Mouse (Mus musculus) monocyte, adult 2 months (primary cell): ENCODE measurements around the gene Zmpste24.
"Not testable (repeated sequence)": the region's sequence is repeated elsewhere in the genome, so short reads cannot be mapped to it uniquely, and the experiment has no call there.

Experiments
- DNase-seq, 2 experiments: peaks; one replicate each; pipeline ENCODE4 v3.0.0; 2022; ENCODE audit warnings: low spot score in 2 of 2, low read depth in 1 of 2

Zmpste24 gene

DNA sequence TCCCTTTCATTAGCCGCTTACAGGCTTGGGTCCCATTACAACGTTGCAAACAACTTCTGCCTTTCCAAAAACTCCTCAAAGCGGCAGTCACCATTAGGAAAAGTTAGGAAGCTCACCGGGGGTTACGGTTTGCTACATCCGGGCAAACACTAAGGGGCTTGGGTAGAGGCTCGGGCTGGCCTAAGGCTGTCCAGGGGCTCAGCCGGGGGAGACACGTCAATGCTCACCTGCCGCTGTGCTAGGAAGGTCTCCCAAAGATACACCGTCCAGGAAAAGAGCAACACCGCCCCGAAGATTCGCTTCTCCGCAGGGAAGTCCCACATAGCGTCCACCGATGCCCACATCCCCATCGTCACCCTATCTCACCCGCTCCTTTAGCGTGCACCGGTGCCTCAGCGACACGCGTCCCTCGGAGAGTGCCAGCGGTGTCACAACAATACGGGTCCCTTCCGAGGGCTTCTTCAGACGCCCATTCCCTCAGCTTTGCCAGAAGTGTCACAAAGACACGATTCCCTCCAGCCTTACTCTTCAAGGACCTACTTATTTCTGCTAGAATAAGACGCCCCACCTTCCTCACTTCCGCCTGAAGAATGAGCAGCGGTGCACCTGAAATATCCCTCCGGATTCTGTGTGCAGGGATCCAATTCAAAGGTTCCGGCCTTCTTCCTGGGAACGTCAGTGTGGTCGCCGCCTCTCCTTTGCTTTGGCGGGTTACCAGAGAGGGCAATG is at the start of gene Zmpste24:
Gene Zmpste24, minus strand, starts transcription at position 592 of the 729 bp plus-strand sequence.
- peak; percentile 42 to 58 for DNase-seq

DNA sequence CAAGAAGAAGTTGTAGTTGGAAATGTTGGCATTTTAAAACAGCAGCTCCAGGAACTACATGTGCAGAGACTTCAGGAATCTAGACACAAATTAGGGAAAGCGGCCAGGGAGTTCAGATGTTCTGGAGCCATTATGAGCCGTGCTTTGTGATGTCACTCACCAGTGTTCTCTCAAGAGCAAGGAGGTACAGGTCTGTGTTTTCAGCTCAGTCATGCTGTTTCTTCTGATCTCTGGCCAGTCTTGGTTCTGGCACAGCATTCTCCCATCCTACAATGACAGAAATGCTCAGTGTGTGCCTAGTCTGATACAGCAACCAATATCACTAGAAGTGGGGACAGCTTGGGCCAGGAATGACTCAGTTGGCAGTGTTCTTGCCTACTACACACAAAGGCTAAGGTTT is 11.1 kb upstream of the Zmpste24 start, which contains the start of gene Tmco2:
Gene Tmco2, minus strand, starts transcription at position 101 of the 400 bp plus-strand sequence.
- DNase-seq, result no peak

DNA sequence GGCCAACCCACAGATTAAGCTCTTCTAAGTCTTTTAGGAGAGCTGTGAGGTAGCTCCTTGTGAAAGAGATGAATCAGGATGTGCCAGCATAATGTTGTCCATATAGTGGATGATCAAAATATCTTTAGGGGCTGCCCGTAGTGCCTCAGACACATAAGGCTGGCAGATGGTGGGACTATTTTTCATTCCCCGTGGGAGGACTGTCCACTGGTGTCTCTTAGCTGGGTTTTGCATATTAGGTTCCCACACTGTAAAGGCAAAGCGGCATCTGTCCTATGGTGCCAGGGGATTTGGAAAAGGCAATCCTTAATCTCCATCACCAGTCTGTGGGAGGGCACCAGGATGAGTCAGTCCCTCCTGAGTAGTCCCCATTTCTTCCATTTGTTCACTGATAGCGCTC is 5.3 kb upstream of the Zmpste24 start:
- DNase-seq, result no peak

DNA sequence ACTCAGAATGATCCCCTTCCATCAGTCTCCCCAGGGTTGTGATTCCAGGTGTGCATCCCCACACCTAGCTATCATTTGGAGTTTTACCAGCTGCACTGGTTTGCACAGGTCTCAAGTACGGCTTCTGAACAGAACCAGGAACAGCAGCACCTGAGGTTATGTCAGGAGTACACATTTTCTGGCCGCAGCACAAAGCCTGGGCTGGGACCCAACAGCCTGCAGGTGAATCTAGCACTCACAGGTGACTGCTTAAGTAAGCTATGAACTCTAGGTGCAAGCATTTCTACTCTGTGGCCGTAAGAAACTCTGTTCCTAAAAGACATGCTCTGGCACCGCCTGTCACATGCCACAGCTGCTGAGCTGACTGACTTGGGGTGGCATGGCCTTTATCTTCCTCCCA is 7.8 kb downstream of the Zmpste24 start:
- no peak for DNase-seq

DNA sequence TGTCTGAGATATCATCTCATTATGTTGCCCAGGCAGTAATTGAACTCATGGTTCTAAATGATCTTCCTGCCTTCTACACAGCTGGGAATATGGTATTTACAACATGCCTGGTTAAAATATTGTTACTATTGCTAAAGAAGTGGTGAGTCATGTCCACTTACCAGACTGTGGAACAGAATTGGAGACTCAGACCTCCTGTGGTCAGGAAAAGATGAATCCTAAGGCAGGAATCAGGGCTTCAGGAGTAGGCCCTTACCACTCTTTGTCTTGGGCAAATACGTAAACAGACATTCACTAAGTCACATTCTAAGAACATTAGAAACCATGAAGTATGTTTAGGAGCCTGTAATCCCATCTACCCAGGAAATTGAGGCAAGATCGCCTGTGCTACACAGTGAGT is 9.3 kb downstream of the Zmpste24 start:
- DNase-seq, result no peak

DNA sequence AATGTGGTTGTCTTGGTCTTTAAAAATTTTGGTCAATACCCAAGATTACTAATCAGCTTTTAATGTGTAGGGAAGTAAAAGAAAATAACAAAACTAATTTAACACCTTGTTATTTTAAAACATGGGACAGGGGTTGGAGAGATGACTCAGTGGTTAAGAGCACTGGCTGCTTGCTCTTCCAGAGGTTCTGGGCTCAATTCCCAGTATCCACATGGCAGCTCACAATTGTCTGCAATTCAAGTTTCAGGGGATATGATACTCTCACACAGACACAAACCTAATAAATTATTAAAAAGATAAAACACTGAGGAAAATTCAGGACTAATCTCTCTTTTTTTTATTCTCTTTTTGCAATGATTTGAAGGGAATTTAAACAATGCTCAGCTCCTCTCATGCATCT is 13.5 kb downstream of the Zmpste24 start:
- no peak for DNase-seq

GRCm38 (mm10) chr4:121080395-121080794 is 17.6 kb downstream of the Zmpste24 start:
- no peak for DNase-seq

GRCm38 (mm10) chr4:121077915-121078646 is 20.0 kb downstream of the Zmpste24 start:
- DNase-seq, result no peak

DNA sequence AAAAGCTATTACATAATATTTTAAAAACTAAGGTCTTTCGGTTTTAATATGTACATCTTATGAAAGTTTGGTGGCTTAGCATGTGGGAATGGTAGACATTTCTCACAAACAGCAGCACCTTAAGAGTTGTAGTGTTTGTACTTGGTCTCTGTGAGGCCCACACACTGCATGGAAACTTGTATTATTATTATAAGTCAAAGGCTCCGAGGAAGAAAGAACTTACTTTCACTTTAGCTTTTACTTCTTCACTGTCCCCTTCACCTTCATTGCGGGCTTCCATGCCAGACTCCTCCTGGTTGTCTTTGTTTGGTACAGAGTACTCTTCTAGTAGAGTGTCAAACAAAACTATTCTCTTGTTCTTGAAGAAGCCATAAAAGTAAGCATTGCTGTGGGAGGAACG is 23.8 kb downstream of the Zmpste24 start:
- no peak for DNase-seq

- no peak for DNase-seq
These were observed 32.7 kb downstream of the Zmpste24 start for GRCm38 (mm10) chr4:121065336-121065735.

DNA sequence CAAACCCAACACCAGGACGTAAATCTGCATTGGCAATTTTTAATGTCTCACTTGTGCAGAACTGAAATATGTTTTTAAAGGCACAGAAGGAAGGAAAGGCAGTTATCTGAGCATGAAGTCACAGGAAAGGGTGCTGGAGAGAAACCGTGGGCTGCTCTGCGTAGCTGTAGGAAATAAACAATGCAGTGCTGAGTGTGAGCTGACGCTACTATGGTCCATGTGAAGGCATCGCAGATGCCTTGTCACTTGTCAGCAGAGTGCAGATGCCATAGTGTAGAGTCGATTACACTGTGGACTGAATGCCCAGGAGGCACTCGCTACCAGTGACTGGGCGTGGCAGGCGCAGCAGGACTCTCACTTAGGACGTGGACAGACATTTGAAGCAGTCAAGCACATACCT is 38.8 kb downstream of the Zmpste24 start:
- DNase-seq, result not testable (repeated sequence)

DNA sequence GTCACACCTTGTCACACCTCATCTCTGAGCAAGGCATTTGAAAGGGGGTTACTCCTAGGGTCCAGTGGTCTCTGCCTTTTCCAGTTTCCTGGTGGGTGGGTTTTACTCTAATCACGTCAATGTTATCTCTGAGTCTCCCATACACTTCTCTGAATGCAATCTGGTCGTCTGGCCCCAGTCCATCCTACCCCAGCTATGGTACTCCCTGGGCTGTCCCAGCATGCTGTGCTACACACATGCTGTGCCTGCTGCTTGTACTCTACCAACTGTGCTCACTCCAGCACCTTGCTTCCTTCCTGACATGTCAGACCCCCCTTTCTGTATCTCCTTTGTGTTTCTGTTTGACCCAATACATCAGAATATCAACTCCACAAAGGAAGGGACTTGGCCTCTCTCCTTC is 41.0 kb downstream of the Zmpste24 start:
- no peak for DNase-seq

GRCm38 (mm10) chr4:121056342-121056741 is 41.7 kb downstream of the Zmpste24 start:
- DNase-seq, result no peak

- DNase-seq, result no peak
These were observed 45.4 kb downstream of the Zmpste24 start for GRCm38 (mm10) chr4:121052454-121053323.

- no peak for DNase-seq
These were observed 46.2 kb downstream of the Zmpste24 start for GRCm38 (mm10) chr4:121051863-121052262.

GRCm38 (mm10) chr4:121042946-121043345 is 55.1 kb downstream of the Zmpste24 start:
- no peak for DNase-seq

DNA sequence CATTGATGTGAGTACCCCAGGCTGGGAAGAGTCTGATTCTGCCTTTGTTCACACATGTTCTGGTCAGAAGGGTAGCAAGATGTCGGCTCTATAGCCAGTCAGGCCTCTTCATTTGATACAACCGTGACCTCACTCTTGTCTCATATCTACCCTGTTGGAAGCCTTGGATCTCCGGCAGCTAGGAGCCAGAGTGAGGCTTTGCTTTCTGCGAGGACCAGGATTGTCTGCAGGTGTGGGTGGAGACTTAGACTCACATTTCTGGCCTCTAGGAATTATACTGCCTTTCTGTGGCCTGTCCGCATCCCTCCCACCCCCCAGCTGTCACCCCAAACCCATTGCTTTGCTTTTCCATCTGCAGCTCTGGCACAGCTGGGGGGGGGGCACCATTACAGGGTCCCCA is 55.6 kb downstream of the Zmpste24 start:
- DNase-seq, result no peak

DNA sequence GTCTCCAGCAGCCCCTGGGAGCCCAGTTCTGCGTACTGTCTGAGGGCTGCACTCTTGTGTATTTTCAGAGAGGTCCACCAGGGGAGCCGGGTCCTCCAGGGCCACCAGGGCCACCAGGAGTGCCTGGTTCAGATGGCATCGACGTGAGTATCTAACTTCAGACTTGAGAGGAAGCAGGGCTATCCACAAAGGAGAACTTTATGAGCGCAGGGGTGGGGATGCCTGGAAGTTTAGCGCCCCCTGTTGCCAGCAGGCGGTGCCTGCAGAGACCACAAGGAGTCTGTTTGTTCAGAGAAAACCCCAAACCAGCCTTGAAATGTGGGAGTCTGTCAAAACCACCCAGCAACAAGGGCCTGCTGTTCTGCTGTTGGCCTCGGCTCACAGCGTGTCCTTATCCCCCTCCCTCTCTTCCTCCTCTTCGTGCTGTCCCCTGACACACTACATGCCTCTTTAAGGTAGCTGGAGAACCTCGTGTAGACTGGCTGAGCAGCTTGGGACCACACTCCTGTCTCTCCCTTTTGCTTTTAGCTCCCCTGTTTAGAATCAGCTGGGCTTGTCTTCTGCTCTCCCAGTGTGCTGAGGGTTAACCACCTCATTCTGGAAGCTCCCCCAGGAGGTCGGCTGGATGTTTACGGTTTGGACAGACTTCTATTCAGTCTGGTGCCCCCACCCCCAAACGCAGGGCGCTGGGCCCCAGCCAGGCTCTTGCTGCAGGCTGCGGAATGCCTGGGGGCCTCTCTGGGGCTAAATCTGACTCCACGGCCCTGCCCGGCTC is 57.0 kb downstream of the Zmpste24 start:
- peak; percentile 20 to 61 for DNase-seq

- DNase-seq, result no peak
These were observed 57.7 kb downstream of the Zmpste24 start for GRCm38 (mm10) chr4:121040323-121040722.

- no peak for DNase-seq
These were observed 58.5 kb downstream of the Zmpste24 start, which contains the start of gene Col9a2 for GRCm38 (mm10) chr4:121039331-121040115. TSS of gene Col9a2 (plus strand) at chr4:121039385.
